Mouse (Mus musculus) liver, embryonic 14.5 days (tissue): ENCODE data around the gene Ciao2b. TPM values are rescaled to one million over a fixed set of nuclear protein-coding genes. Genes with fewer than 3 reads are reported as not detected.

Experiments used
- ATAC-seq: fragments of 200-750 bp; cut with Nextera tagmentation; 2 replicates; pipeline ENCODE4 v1.8.0; 2017; ENCODE audit warnings: moderate number of reproducible peaks, mild to moderate bottlenecking, moderate library complexity; ENCODE audit not compliant: insufficient read depth
- DNase-seq, 3 experiments: peaks; one replicate each; pipeline ENCODE4 v3.0.0-alpha.2; 2012 to 2013; ENCODE audit warnings: low read depth in 3 of 3, low spot score in 3 of 3
- H3K27ac ChIP-seq: fragments of 300-500 bp; sonication (generic); 2 replicates; pipeline ENCODE4 v1.5.1; 2014; ENCODE audit warnings: moderate library complexity, mild to moderate bottlenecking, control low read depth, inconsistent platforms
- H3K27me3 ChIP-seq: fragments of 300-500 bp; sonication (generic); 2 replicates; pipeline ENCODE4 v1.6.1; 2014; ENCODE audit warnings: mild to moderate bottlenecking, low read length, moderate library complexity; ENCODE audit not compliant: control insufficient read depth, insufficient read depth
- H3K36me3 ChIP-seq: fragments of 300-500 bp; sonication (generic); replicated peaks from 2 replicates; pipeline ENCODE4 v1.6.1; 2014; ENCODE audit warnings: low read depth; ENCODE audit not compliant: control insufficient read depth, insufficient read depth
- H3K4me1 ChIP-seq, 2 experiments: fragments of 200-500 bp in 1 of 2; fragments of 300-500 bp in 1 of 2; sonication (generic) in 1 of 2; replicated peaks; 2 replicates each; pipeline ENCODE4 v1.6.1; 2012 to 2014; ENCODE audit warnings: antibody characterized with exemption in 1 of 2, inconsistent platforms in 1 of 2, low read length in 1 of 2; ENCODE audit not compliant: control insufficient read depth in 2 of 2, insufficient read depth in 2 of 2
- H3K4me2 ChIP-seq: fragments of 300-500 bp; sonication (generic); 2 replicates; pipeline ENCODE4 v1.6.1; 2014; ENCODE audit warnings: low read depth, mild to moderate bottlenecking, control low read depth, moderate library complexity
- H3K4me3 ChIP-seq, 2 experiments: fragments of 200-500 bp in 1 of 2; fragments of 300-500 bp in 1 of 2; sonication (generic) in 1 of 2; 2 replicates each; pipeline ENCODE4 v1.5.1; 2012 to 2014; ENCODE audit warnings: low read depth in 2 of 2, low read length in 2 of 2, mild to moderate bottlenecking in 2 of 2, control low read depth in 1 of 2, inconsistent platforms in 1 of 2, moderate library complexity in 1 of 2; ENCODE audit not compliant: insufficient read depth in 1 of 2
- H3K9ac ChIP-seq: fragments of 300-500 bp; sonication (generic); replicated peaks from 2 replicates; pipeline ENCODE4 v1.6.1; 2014; ENCODE audit warnings: mild to moderate bottlenecking, control low read depth, moderate library complexity
- H3K9me3 ChIP-seq: fragments of 300-500 bp; sonication (generic); 2 replicates; pipeline ENCODE4 v1.6.1; 2016; ENCODE audit warnings: low read length, mixed read lengths; ENCODE audit not compliant: control insufficient read depth
- CTCF ChIP-seq: IDR thresholded peaks from 2 replicates; pipeline ENCODE4 v1.5.1; 2016; ENCODE audit warnings: antibody characterized with exemption, low read depth, control low read depth
- EP300 ChIP-seq: IDR thresholded peaks from 2 replicates; pipeline ENCODE4 v1.6.1; 2016; ENCODE audit warnings: antibody characterized with exemption, low read depth
- WGBS: fragments of 180-500 bp; shearing (Covaris S2); extraction: QIAGEN DNeasy Blood & Tissue Kit; methylation state at CpG from one replicate; pipeline ENCODE4 v1.1.7; 2014; ENCODE audit not compliant: insufficient replicate concordance; 5-methylcytosine and 5-hydroxymethylcytosine counted together
- polyA plus RNA-seq, 2 experiments: library from polyadenylated mRNA; depleted of rRNA in 1 of 2; stranded (reverse) in 1 of 2; unstranded in 1 of 2; fragments of >200 nt; fragmentation: Nextera tagmentation in 1 of 2; extraction: Ambion mirVana in 1 of 2; gene quantifications; 2 replicates each; pipeline versions ENCODE4 v1.2.1 to v1.2.3; 2012 to 2014

Gene Ciao2b
- polyA plus RNA-seq, 2 experiments = 33.2 to 50.3 TPM

GRCm38 (mm10) chr8:104601386-104601785 is 40.4 kb downstream of the Ciao2b start:
- Histone ChIP-seq H3K27ac (no peak overlapping the region), H3K4me1 (peaks cover 0 to 7% of the 10 kb centered on the region in 2 experiments; a peak in 3 of 4 replicates), H3K4me2 (peak overlapping the region; percentile 42), H3K36me3 (no peaks in the 10 kb centered on the region), H3K4me3 (no peak overlapping the region), H3K9ac (no peak overlapping the region), H3K27me3 (peaks cover 3% of the 10 kb centered on the region), H3K9me3 (no peaks in the 10 kb centered on the region)
- ATAC-seq (no peak), DNase-seq (no peak)
- 27% methylated on average over 7 of the region's 7 CpGs for WGBS
- TF ChIP-seq EP300 (no peak), CTCF (no peak)

GRCm38 (mm10) chr8:104598496-104598895 is 43.3 kb downstream of the Ciao2b start:
- H3K9ac ChIP-seq = no peak overlapping the region
- TF ChIP-seq CTCF (no peak), EP300 (no peak)
- peaks cover 2% of the 10 kb centered on the region; the same call in 1 of the 2 replicates for H3K36me3 ChIP-seq
- ATAC-seq = no peak
- H3K4me3 ChIP-seq = no peak overlapping the region
- WGBS = 61% methylated on average over 6 of the region's 6 CpGs
- H3K4me2 ChIP-seq = no peak overlapping the region
- H3K4me1 ChIP-seq = peaks cover 0 to 11% of the 10 kb centered on the region in 2 experiments; a peak in 3 of 4 replicates
- DNase-seq = no peak
- H3K9me3 ChIP-seq = no peaks in the 10 kb centered on the region
- H3K27me3 ChIP-seq = peaks cover 3% of the 10 kb centered on the region
- H3K27ac ChIP-seq = no peak overlapping the region

GRCm38 (mm10) chr8:104597656-104598055 is 44.1 kb downstream of the Ciao2b start:
- Histone ChIP-seq H3K4me3 (no peak overlapping the region), H3K4me1 (peaks cover 0 to 11% of the 10 kb centered on the region in 2 experiments; a peak in 3 of 4 replicates), H3K4me2 (no peak overlapping the region), H3K27me3 (peaks cover 3% of the 10 kb centered on the region), H3K9me3 (no peaks in the 10 kb centered on the region), H3K27ac (no peak overlapping the region), H3K36me3 (peaks cover 2% of the 10 kb centered on the region; the same call in 1 of the 2 replicates), H3K9ac (no peak overlapping the region)
- ATAC-seq (no peak), DNase-seq (no peak)
- 79% methylated on average over 6 of the region's 6 CpGs for WGBS
- TF ChIP-seq CTCF = no peak
- TF ChIP-seq EP300 = no peak

GRCm38 (mm10) chr8:104595773-104596536 is 45.8 kb downstream of the Ciao2b start:
- Histone ChIP-seq H3K9me3 (no peaks in the 10 kb centered on the region), H3K4me3 (no peak overlapping the region), H3K4me2 (no peak overlapping the region), H3K4me1 (peaks cover 5 to 10% of the 10 kb centered on the region in 2 experiments), H3K9ac (no peak overlapping the region), H3K36me3 (peaks cover 2% of the 10 kb centered on the region; the same call in 1 of the 2 replicates), H3K27me3 (no peaks in the 10 kb centered on the region), H3K27ac (no peak overlapping the region)
- 61% methylated on average over 21 of the region's 21 CpGs for WGBS
- TF ChIP-seq CTCF = no peak
- TF ChIP-seq EP300 = no peak
- ATAC-seq = no peak
- DNase-seq = no peak

- H3K9ac ChIP-seq = no peak overlapping the region
- ATAC-seq (no peak), DNase-seq (no peak)
- no peak for TF ChIP-seq CTCF
- TF ChIP-seq EP300 = no peak
- no peaks in the 10 kb centered on the region for H3K27me3 ChIP-seq
- no peak overlapping the region for H3K4me2 ChIP-seq
- H3K4me3 ChIP-seq = no peak overlapping the region
- WGBS = 86% methylated on average over 19 of the region's 19 CpGs
- H3K27ac ChIP-seq = no peak overlapping the region
- H3K4me1 ChIP-seq = peaks cover 12 to 19% of the 10 kb centered on the region in 2 experiments
- no peaks in the 10 kb centered on the region for H3K9me3 ChIP-seq
- H3K36me3 ChIP-seq = peaks cover 2% of the 10 kb centered on the region; the same call in 1 of the 2 replicates
Observed at GRCm38 (mm10) chr8:104594611-104595362, 47.0 kb downstream of the Ciao2b start.
